Mouse (Mus musculus): ENCODE data around the gene Angptl1. TPM values are rescaled to one million over a fixed set of nuclear protein-coding genes. Genes with fewer than 3 reads are reported as not detected.

Angptl1 gene
- 0.04 TPM for polyA plus RNA-seq (2012; fragmentation: generic; extraction: Trizol)

GRCm38 (mm10) chr1:156838177-156838576 is at the start of gene Angptl1:
Gene Angptl1, plus strand, starts transcription at chr1:156838562.
- no peak for TF ChIP-seq MAX (IDR thresholded peaks at IDR 0.05; ENCODE audit: low read depth)
- TF ChIP-seq REST (IDR thresholded peaks at IDR 0.05; ENCODE audit: insufficient read depth, insufficient read length), result no peak
- no peak for TF ChIP-seq POLR2AphosphoS2 (IDR thresholded peaks at IDR 0.05; ENCODE audit: insufficient read length, low read depth)
- no peak for TF ChIP-seq TCF12 (IDR thresholded peaks at IDR 0.05; ENCODE audit: insufficient read depth, poor library complexity, severe bottlenecking)
- no peak for TF ChIP-seq CEBPB (IDR thresholded peaks at IDR 0.05; ENCODE audit: insufficient read depth, poor library complexity, severe bottlenecking)
- TF ChIP-seq TCF3 (IDR thresholded peaks at IDR 0.05; ENCODE audit: insufficient read length, low read depth), result no peak
- no peak for TF ChIP-seq MYOD1 (IDR thresholded peaks at IDR 0.05; ENCODE audit: control insufficient read depth in 1 of 3, insufficient read length in 2 of 3, low read depth in 2 of 3)
- no peak within 1 kb of the TSS for H3K4me3 ChIP-seq

DNA sequence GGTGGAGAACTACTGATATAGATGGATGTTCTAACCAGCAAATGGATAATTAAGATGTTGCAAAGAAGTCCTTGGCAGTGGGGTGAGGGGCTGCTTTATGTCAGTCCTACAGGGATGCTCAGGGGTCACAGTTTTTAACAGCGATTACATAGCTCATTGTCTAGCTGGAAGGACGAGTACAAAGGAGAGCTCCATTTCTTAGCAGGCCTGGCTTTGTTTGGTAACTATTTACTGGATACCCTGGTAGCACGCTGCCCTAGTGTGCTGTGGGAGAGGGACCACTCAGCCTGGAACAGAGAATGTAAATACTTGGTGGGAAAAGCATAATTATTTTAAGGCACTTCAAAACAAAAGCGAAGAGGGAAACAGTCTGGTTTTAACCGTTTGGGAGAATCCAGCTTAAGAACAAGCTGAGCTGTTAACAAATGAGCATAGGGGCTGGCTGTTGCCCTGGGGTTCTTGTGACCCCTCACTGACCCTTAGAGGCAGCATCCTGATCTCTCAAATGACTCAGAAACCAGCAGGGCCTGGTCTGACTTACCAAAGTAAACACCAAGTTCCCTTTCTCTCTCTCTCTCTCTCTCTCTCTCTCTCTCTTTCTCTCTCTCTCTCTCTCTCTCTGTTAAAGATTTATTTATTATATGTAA is 48.4 kb upstream of the Angptl1 start:
- Histone ChIP-seq H3K27me3 (ENCODE audit: control insufficient read depth, insufficient read depth, insufficient read length) (no peaks in the 10 kb centered on the region), H3ac (ENCODE audit: control insufficient read depth, insufficient read length) (no peak overlapping the region)
- TF ChIP-seq REST (IDR thresholded peaks at IDR 0.05; ENCODE audit: insufficient read depth, insufficient read length) (no peak), MAX (IDR thresholded peaks at IDR 0.05; ENCODE audit: low read depth) (no peak), POLR2AphosphoS2 (IDR thresholded peaks at IDR 0.05; ENCODE audit: insufficient read length, low read depth) (no peak), MYOD1 (IDR thresholded peaks at IDR 0.05; ENCODE audit: control insufficient read depth in 1 of 3, insufficient read length in 2 of 3, low read depth in 2 of 3) (no peak), USF1 (IDR thresholded peaks at IDR 0.05; ENCODE audit: low read depth) (no peak), E2F4 (IDR thresholded peaks at IDR 0.05; ENCODE audit: insufficient read depth) (no peak), SRF (IDR thresholded peaks at IDR 0.05; ENCODE audit: control insufficient read depth, insufficient read length, low read depth) (no peak), TCF12 (IDR thresholded peaks at IDR 0.05; ENCODE audit: insufficient read depth, poor library complexity, severe bottlenecking) (no peak), POLR2A (IDR thresholded peaks at IDR 0.05; ENCODE audit: insufficient read length, low read depth) (no peak), TCF3 (IDR thresholded peaks at IDR 0.05; ENCODE audit: insufficient read length, low read depth) (no peak), MYOG (IDR thresholded peaks at IDR 0.05; ENCODE audit: control insufficient read depth in 1 of 3, insufficient read depth in 1 of 3, insufficient read length in 2 of 3, low read depth in 2 of 3) (no peak), CEBPB (IDR thresholded peaks at IDR 0.05; ENCODE audit: insufficient read depth, poor library complexity, severe bottlenecking) (no peak)

More at GRCm38 (mm10) chr1:156838177-156838576, at the start of gene Angptl1:
- Histone ChIP-seq H3K4me2 (ENCODE audit: low read depth) (peak within 1 kb of the TSS; percentile 6), H3K36me3 (ENCODE audit: control insufficient read depth, insufficient read depth) (no peaks in the 10 kb centered on the region), H3ac (ENCODE audit: control insufficient read depth, insufficient read length) (no peak within 1 kb of the TSS), H3K27me3 (ENCODE audit: control insufficient read depth, insufficient read depth, insufficient read length) (no peaks in the 10 kb centered on the region), H3K79me2 (ENCODE audit: control insufficient read depth, insufficient read depth) (no peaks in the 10 kb centered on the region)

DNA sequence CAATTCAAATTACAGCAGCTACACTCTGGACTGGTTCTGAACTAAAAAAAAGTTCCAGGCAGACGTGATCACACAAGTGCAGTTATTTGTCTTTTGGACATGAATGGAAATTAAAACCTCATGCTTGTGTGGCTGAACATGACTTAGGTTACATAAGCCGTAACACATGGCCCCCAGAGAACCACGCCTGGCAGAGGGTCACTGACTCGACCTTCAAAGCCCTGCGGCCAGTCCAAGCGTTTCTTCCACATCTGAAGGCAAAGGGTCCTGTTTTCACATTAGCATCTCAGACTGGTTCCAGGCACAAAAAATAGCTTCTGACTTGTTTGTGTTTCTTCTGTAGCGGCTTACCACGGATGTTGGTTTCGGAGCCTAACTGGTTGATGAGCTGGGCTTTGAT is 42.1 kb upstream of the Angptl1 start:
- TF ChIP-seq TCF3 (IDR thresholded peaks at IDR 0.05; ENCODE audit: insufficient read length, low read depth) (no peak), MYOG (IDR thresholded peaks at IDR 0.05; ENCODE audit: control insufficient read depth in 1 of 3, insufficient read depth in 1 of 3, insufficient read length in 2 of 3, low read depth in 2 of 3) (no peak), TCF12 (IDR thresholded peaks at IDR 0.05; ENCODE audit: insufficient read depth, poor library complexity, severe bottlenecking) (no peak), POLR2AphosphoS2 (IDR thresholded peaks at IDR 0.05; ENCODE audit: insufficient read length, low read depth) (no peak), E2F4 (IDR thresholded peaks at IDR 0.05; ENCODE audit: insufficient read depth) (no peak), SRF (IDR thresholded peaks at IDR 0.05; ENCODE audit: control insufficient read depth, insufficient read length, low read depth) (no peak), POLR2A (IDR thresholded peaks at IDR 0.05; ENCODE audit: insufficient read length, low read depth) (no peak)
- no peaks in the 10 kb centered on the region for H3K79me2 ChIP-seq (ENCODE audit: control insufficient read depth, insufficient read depth)
- H3K36me3 ChIP-seq (ENCODE audit: control insufficient read depth, insufficient read depth), result no peaks in the 10 kb centered on the region
- H3K4me2 ChIP-seq (ENCODE audit: low read depth), result no peak overlapping the region
- no peak overlapping the region for H3ac ChIP-seq (ENCODE audit: control insufficient read depth, insufficient read length)
- no peaks in the 10 kb centered on the region for H3K27me3 ChIP-seq (ENCODE audit: control insufficient read depth, insufficient read depth, insufficient read length)
- no peak overlapping the region for H3K4me3 ChIP-seq

More for the DNA sequence above, 48.4 kb upstream of the Angptl1 start:
- H3K4me2 ChIP-seq (ENCODE audit: low read depth), result no peak overlapping the region
- no peaks in the 10 kb centered on the region for H3K79me2 ChIP-seq (ENCODE audit: control insufficient read depth, insufficient read depth)
- no peak overlapping the region for H3K4me3 ChIP-seq
- H3K36me3 ChIP-seq (ENCODE audit: control insufficient read depth, insufficient read depth), result no peaks in the 10 kb centered on the region

DNA sequence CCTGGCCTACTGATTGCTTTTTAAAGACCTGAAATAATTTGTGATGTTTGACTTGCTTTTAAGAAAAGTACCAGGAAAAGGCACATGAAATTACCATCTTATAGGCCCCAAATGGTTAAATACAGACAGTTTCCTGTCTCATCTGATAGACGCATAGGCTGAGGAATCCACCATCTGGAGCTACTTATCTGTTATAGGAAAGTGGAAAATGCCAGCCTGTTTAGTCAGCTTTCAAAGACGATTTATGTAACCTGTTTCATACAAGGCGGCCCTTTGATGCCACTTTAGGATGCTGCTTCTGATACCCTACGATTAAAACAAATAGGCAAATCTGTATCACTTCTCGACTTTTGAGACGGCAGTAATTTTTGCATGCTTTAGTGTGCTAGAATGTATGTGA is 37.1 kb upstream of the Angptl1 start:
- Histone ChIP-seq H3ac (ENCODE audit: control insufficient read depth, insufficient read length) (no peak overlapping the region), H3K79me2 (ENCODE audit: control insufficient read depth, insufficient read depth) (no peaks in the 10 kb centered on the region), H3K4me3 (no peak overlapping the region), H3K27me3 (ENCODE audit: control insufficient read depth, insufficient read depth, insufficient read length) (no peaks in the 10 kb centered on the region), H3K36me3 (ENCODE audit: control insufficient read depth, insufficient read depth) (no peaks in the 10 kb centered on the region), H3K4me2 (ENCODE audit: low read depth) (no peak overlapping the region)
- no peak for TF ChIP-seq SRF (IDR thresholded peaks at IDR 0.05; ENCODE audit: control insufficient read depth, insufficient read length, low read depth)
- TF ChIP-seq TCF12 (IDR thresholded peaks at IDR 0.05; ENCODE audit: insufficient read depth, poor library complexity, severe bottlenecking), result no peak
- TF ChIP-seq MAX (IDR thresholded peaks at IDR 0.05; ENCODE audit: low read depth), result no peak
- TF ChIP-seq TCF3 (IDR thresholded peaks at IDR 0.05; ENCODE audit: insufficient read length, low read depth), result no peak
- TF ChIP-seq MYOD1 (IDR thresholded peaks at IDR 0.05; ENCODE audit: control insufficient read depth in 1 of 3, insufficient read length in 2 of 3, low read depth in 2 of 3), result no peak
- TF ChIP-seq MYOG (IDR thresholded peaks at IDR 0.05; ENCODE audit: control insufficient read depth in 1 of 3, insufficient read depth in 1 of 3, insufficient read length in 2 of 3, low read depth in 2 of 3), result no peak
- no peak for TF ChIP-seq USF1 (IDR thresholded peaks at IDR 0.05; ENCODE audit: low read depth)
- TF ChIP-seq POLR2AphosphoS2 (IDR thresholded peaks at IDR 0.05; ENCODE audit: insufficient read length, low read depth), result no peak
- TF ChIP-seq E2F4 (IDR thresholded peaks at IDR 0.05; ENCODE audit: insufficient read depth), result no peak
- TF ChIP-seq REST (IDR thresholded peaks at IDR 0.05; ENCODE audit: insufficient read depth, insufficient read length), result no peak
- no peak for TF ChIP-seq POLR2A (IDR thresholded peaks at IDR 0.05; ENCODE audit: insufficient read length, low read depth)
- TF ChIP-seq CEBPB (IDR thresholded peaks at IDR 0.05; ENCODE audit: insufficient read depth, poor library complexity, severe bottlenecking), result no peak
